Mouse (Mus musculus) hindbrain, embryonic 11.5 days (tissue): ENCODE results near the gene Vopp1. TPM values are rescaled to one million over a fixed set of nuclear protein-coding genes. Genes with fewer than 3 reads are reported as not detected.

Experiments used
- ATAC-seq: fragments of 200-750 bp; cut with Nextera tagmentation; 2 replicates; pipeline ENCODE4 v1.8.0; 2017; ENCODE audit warnings: mild to moderate bottlenecking, moderate TSS enrichment, moderate library complexity; ENCODE audit not compliant: low FRiP score
- DNase-seq: peaks from one replicate; pipeline ENCODE4 v3.0.0-alpha.2; 2015; ENCODE audit warnings: low spot score
- H3K27ac ChIP-seq: fragments of 300-500 bp; sonication (generic); 2 replicates; pipeline ENCODE4 v1.5.1; 2014; ENCODE audit warnings: mild to moderate bottlenecking, low read depth, low read length
- H3K27me3 ChIP-seq: fragments of 300-500 bp; sonication (generic); 2 replicates; pipeline ENCODE4 v1.6.1; 2014; ENCODE audit warnings: mild to moderate bottlenecking, low read length, moderate library complexity, mixed read lengths; ENCODE audit not compliant: control insufficient read depth, insufficient read depth
- H3K36me3 ChIP-seq: fragments of 300-500 bp; sonication (generic); 2 replicates; pipeline ENCODE4 v1.6.1; 2014; ENCODE audit warnings: mild to moderate bottlenecking, low read length, moderate library complexity, mixed read lengths; ENCODE audit not compliant: control insufficient read depth, insufficient read depth
- H3K4me1 ChIP-seq: fragments of 300-500 bp; sonication (generic); replicated peaks from 2 replicates; pipeline ENCODE4 v1.6.1; 2014; ENCODE audit warnings: low read length, mixed read lengths; ENCODE audit not compliant: control insufficient read depth, insufficient read depth
- H3K4me2 ChIP-seq: fragments of 300-500 bp; sonication (generic); replicated peaks from 2 replicates; pipeline ENCODE4 v1.6.1; 2014; ENCODE audit warnings: mild to moderate bottlenecking, low read depth, low read length
- H3K4me3 ChIP-seq: fragments of 300-500 bp; sonication (generic); 2 replicates; pipeline ENCODE4 v1.5.1; 2014; ENCODE audit warnings: low read depth, low read length
- H3K9ac ChIP-seq: fragments of 300-500 bp; sonication (generic); 2 replicates; pipeline ENCODE4 v1.6.1; 2014; ENCODE audit warnings: low read depth, low read length
- H3K9me3 ChIP-seq: fragments of 300-500 bp; sonication (generic); 2 replicates; pipeline ENCODE4 v1.6.1; 2016; ENCODE audit warnings: low read length; ENCODE audit not compliant: control insufficient read depth
- WGBS: fragments of 180-500 bp; shearing (Covaris S2); extraction: QIAGEN DNeasy Blood & Tissue Kit; methylation state at CpG from one replicate; pipeline ENCODE4 v1.1.7; 2014; 5-methylcytosine and 5-hydroxymethylcytosine counted together
- polyA plus RNA-seq: library from polyadenylated mRNA; unstranded; fragments of >200 nt; fragmentation: Nextera tagmentation; extraction: Ambion mirVana; gene quantifications from 2 replicates; pipeline ENCODE4 v1.2.1, GENCODE M21; 2014

Gene Vopp1
- polyA plus RNA-seq, 1 experiment from 2014 or later, result 44.3 TPM

- Histone ChIP-seq H3K9ac (no peak overlapping the region), H3K4me1 (no peaks in the 10 kb centered on the region), H3K4me2 (no peak overlapping the region), H3K36me3 (no peaks in the 10 kb centered on the region), H3K27me3 (no peaks in the 10 kb centered on the region), H3K27ac (no peak overlapping the region), H3K9me3 (no peaks in the 10 kb centered on the region), H3K4me3 (no peak overlapping the region)
- WGBS, result 72% methylated on average over 5 of the region's 5 CpGs
- DNase-seq (peak; percentile 59), ATAC-seq (peak; percentile 71)
These were observed 2.1 kb downstream of the Vopp1 start for GRCm38 (mm10) chr6:57822648-57823410.

GRCm38 (mm10) chr6:57814436-57814940, 10.5 kb downstream of the Vopp1 start:
- DNase-seq, result no peak
- WGBS, result 84% methylated on average over 2 of the region's 2 CpGs
- Histone ChIP-seq H3K4me2 (no peak overlapping the region), H3K27ac (no peak overlapping the region), H3K9me3 (no peaks in the 10 kb centered on the region), H3K27me3 (no peaks in the 10 kb centered on the region), H3K4me1 (no peaks in the 10 kb centered on the region), H3K36me3 (no peaks in the 10 kb centered on the region), H3K9ac (no peak overlapping the region), H3K4me3 (no peak overlapping the region)
- no peak for ATAC-seq

- Histone ChIP-seq H3K9me3 (no peaks in the 10 kb centered on the region), H3K9ac (no peak overlapping the region), H3K4me3 (no peak overlapping the region), H3K27me3 (no peaks in the 10 kb centered on the region), H3K4me2 (no peak overlapping the region), H3K36me3 (no peaks in the 10 kb centered on the region), H3K27ac (no peak overlapping the region), H3K4me1 (no peaks in the 10 kb centered on the region)
- ATAC-seq, result no peak
- DNase-seq, result no peak
- 91% methylated on average over 3 of the region's 3 CpGs for WGBS
These were observed 12.9 kb downstream of the Vopp1 start for GRCm38 (mm10) chr6:57811748-57812730.

GRCm38 (mm10) chr6:57805218-57806069, 19.5 kb downstream of the Vopp1 start:
- no peaks in the 10 kb centered on the region for H3K36me3 ChIP-seq
- no peaks in the 10 kb centered on the region for H3K4me1 ChIP-seq
- WGBS, result 92% methylated on average over 5 of the region's 5 CpGs
- H3K4me2 ChIP-seq, result no peak overlapping the region
- H3K9me3 ChIP-seq, result no peaks in the 10 kb centered on the region
- DNase-seq, result no peak
- H3K4me3 ChIP-seq, result no peak overlapping the region
- no peak overlapping the region for H3K9ac ChIP-seq
- no peak overlapping the region for H3K27ac ChIP-seq
- ATAC-seq, result no peak
- H3K27me3 ChIP-seq, result no peaks in the 10 kb centered on the region

GRCm38 (mm10) chr6:57803130-57803529, 21.8 kb downstream of the Vopp1 start:
- ATAC-seq, result no peak
- no peak overlapping the region for H3K9ac ChIP-seq
- H3K36me3 ChIP-seq, result no peaks in the 10 kb centered on the region
- H3K9me3 ChIP-seq, result no peaks in the 10 kb centered on the region
- 90% methylated on average over 2 of the region's 2 CpGs for WGBS
- H3K4me1 ChIP-seq, result no peaks in the 10 kb centered on the region
- H3K27me3 ChIP-seq, result no peaks in the 10 kb centered on the region
- H3K4me2 ChIP-seq, result no peak overlapping the region
- no peak for DNase-seq
- H3K27ac ChIP-seq, result no peak overlapping the region
- no peak overlapping the region for H3K4me3 ChIP-seq

GRCm38 (mm10) chr6:57798986-57799385, 26.0 kb downstream of the Vopp1 start:
- H3K4me3 ChIP-seq, result no peak overlapping the region
- no peaks in the 10 kb centered on the region for H3K4me1 ChIP-seq
- no peak overlapping the region for H3K4me2 ChIP-seq
- no peaks in the 10 kb centered on the region for H3K36me3 ChIP-seq
- no peaks in the 10 kb centered on the region for H3K9me3 ChIP-seq
- ATAC-seq (no peak), DNase-seq (no peak)
- no peak overlapping the region for H3K9ac ChIP-seq
- H3K27me3 ChIP-seq, result no peaks in the 10 kb centered on the region
- H3K27ac ChIP-seq, result no peak overlapping the region
- 81% methylated on average over 1 of the region's 1 CpGs for WGBS

GRCm38 (mm10) chr6:57796853-57797423, 28.0 kb downstream of the Vopp1 start:
- DNase-seq (no peak), ATAC-seq (no peak)
- no peak overlapping the region for H3K9ac ChIP-seq
- no peaks in the 10 kb centered on the region for H3K9me3 ChIP-seq
- H3K27ac ChIP-seq, result no peak overlapping the region
- H3K36me3 ChIP-seq, result no peaks in the 10 kb centered on the region
- 83% methylated on average over 3 of the region's 3 CpGs for WGBS
- H3K27me3 ChIP-seq, result no peaks in the 10 kb centered on the region
- H3K4me1 ChIP-seq, result no peaks in the 10 kb centered on the region
- no peak overlapping the region for H3K4me3 ChIP-seq
- no peak overlapping the region for H3K4me2 ChIP-seq

- Histone ChIP-seq H3K9me3 (no peaks in the 10 kb centered on the region), H3K4me2 (no peak overlapping the region), H3K27me3 (no peaks in the 10 kb centered on the region), H3K27ac (no peak overlapping the region), H3K36me3 (no peaks in the 10 kb centered on the region), H3K4me3 (no peak overlapping the region), H3K4me1 (no peaks in the 10 kb centered on the region), H3K9ac (no peak overlapping the region)
- DNase-seq (no peak), ATAC-seq (no peak)
- WGBS, result 69% methylated on average over 3 of the region's 3 CpGs
These were observed 29.1 kb downstream of the Vopp1 start for GRCm38 (mm10) chr6:57795835-57796234.
